Mouse (Mus musculus) heart, adult 2 months (tissue): ENCODE measurements around the gene Sept11.

ENCODE experiments used
- CTCF ChIP-seq: fragments of 200-600 bp; IDR thresholded peaks from 2 replicates; pipeline ENCODE4 v1.8.1; 2022; ENCODE audit warnings: antibody characterized with exemption, mild to moderate bottlenecking, moderate library complexity
- EP300 ChIP-seq: fragments of 200-500 bp; IDR thresholded peaks from 2 replicates; pipeline ENCODE4 v1.6.1; 2011; ENCODE audit warnings: low read depth, low read length, control low read depth; ENCODE audit not compliant: insufficient read depth
- POLR2A ChIP-seq: fragments of 200-500 bp; IDR thresholded peaks from 2 replicates; pipeline ENCODE4 v1.6.1; 2011; ENCODE audit warnings: mild to moderate bottlenecking, low read depth, low read length, control low read depth; ENCODE audit not compliant: insufficient read depth

DNA sequence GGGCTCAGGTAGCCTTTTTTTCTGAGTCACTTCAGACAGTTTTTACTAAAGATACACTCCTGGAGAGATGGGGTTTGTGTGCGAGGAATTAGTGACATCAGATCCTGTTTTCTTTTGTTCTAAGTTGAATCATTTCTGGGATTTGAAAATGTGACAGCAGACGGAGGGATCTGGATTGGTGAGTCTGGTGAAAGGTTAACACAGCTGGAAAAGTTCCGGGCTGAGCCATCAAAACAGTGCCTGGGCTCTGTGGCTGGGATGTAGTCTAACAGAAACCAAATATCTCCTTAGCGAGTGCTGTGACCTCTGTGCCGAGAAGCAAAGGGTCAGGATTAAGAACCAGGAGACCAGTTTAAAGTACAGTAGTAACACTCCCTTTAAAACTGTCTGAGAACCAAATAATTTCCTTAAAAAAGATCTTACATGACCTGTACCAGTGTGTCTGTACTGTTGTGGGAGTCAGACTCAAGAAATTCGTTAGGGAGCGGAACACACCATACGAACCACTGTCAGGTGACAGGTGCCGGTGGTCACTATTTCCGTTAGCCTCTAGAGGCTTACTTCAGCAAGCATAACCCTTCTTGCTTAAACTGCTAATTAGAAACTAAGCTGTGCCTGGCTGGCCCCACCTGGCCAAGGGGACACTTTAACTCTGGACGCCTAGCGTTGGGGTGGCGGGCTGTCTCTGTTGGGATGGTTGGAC lies 4.1 kb downstream of the Sept11 start:
- TF ChIP-seq EP300, result no peak
- no peak for TF ChIP-seq POLR2A
- no peak for TF ChIP-seq CTCF
